38 mouse cellular contexts compared by ENCODE assay signal in the genomic region with DNA sequence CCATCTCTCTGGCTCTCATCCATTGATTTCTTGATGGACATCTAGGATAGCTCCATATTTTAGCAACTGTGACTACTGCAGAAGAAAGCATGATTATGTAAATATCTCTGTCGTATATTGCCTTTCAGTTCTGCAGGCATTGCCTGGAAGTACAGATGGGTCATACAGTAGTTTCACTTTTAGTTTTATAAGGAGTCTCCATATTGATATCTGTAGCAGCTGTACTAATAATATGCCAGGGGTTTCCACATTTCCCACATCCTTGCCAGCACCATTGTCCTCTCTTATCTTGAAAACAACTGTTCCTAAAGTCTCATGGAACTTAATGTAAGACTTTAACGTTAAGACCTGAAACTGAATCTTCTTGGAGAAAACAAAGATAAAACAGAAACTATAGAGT. TPM values are rescaled to one million over a fixed set of nuclear protein-coding genes. Genes with fewer than 3 reads are reported as not detected.
DNase-seq lines count a peak whose midpoint lies in the region; ATAC-seq and TF ChIP-seq lines count a peak whose summit lies in the region.
"Had no signal": no experiment of that assay in that cellular context is flagged by ENCODE, and none has a peak within 500 bp of the region (broad histone marks: within the 10 kb centered on the region; RNA-seq: fewer than 3 reads in every experiment).

No protein-coding gene starts in this region.

- no peak overlapping the region for H3K4me2 ChIP-seq in liver, embryonic 11.5 days
- H3K4me2 ChIP-seq in intestine, embryonic 16.5 days (ENCODE audit: low read depth, low read length), result no peak overlapping the region
- no peak overlapping the region for H3K4me2 ChIP-seq in forebrain, embryonic 12.5 days
- H3K4me2 ChIP-seq: embryonic facial prominence, embryonic 15.5 days; forebrain, embryonic 13.5 days; heart, embryonic 13.5 days; hindbrain, embryonic 15.5 days; lung, embryonic 14.5 days; midbrain, embryonic 11.5 days; neural tube, embryonic 12.5 days had no signal

- intact Hi-C loops in heart, postnatal 14 days (cut with DNase I), result no loop called here

- H3K4me3 ChIP-seq in liver, adult 2 months (ENCODE audit: insufficient read depth, low read depth, low read length), result no peak overlapping the region
- no peak overlapping the region for H3K4me3 ChIP-seq in liver, embryonic 11.5 days (ENCODE audit: low read depth, low read length)
- H3K4me3 ChIP-seq in intestine, embryonic 16.5 days (ENCODE audit: low read length), result no peak overlapping the region
- no peak overlapping the region for H3K4me3 ChIP-seq in forebrain, embryonic 12.5 days (replicated peaks)
- H3K4me3 ChIP-seq: embryonic facial prominence, embryonic 10.5 days; embryonic facial prominence, embryonic 15.5 days; forebrain, embryonic 13.5 days; heart, embryonic 13.5 days; hindbrain, embryonic 15.5 days; neural tube, embryonic 12.5 days had no signal

- no peak for ATAC-seq in liver, embryonic 11.5 days (replicated peaks; ENCODE audit: low FRiP score)
- peak; percentile 54 for ATAC-seq in CD4-positive, CD25-positive, alpha-beta regulatory T cell, adult 4 months
- peak; percentile 61 to 77 for ATAC-seq in hematopoietic stem cell, adult 5-6 weeks (replicated peaks in 1 of 2; ENCODE audit: insufficient read depth in 1 of 2, low FRiP score in 2 of 2, low TSS enrichment in 1 of 2, low read depth in 1 of 2, poor library complexity in 2 of 2, severe bottlenecking in 2 of 2)
- ATAC-seq in intestine, embryonic 16.5 days, result no peak
- ATAC-seq in forebrain, embryonic 12.5 days (ENCODE audit: low FRiP score), result no peak
- ATAC-seq: forebrain, embryonic 13.5 days; midbrain, embryonic 16.5 days had no signal

- no peaks in the 10 kb centered on the region for H3K4me1 ChIP-seq in liver, adult 2 months (ENCODE audit: control insufficient read depth, insufficient read depth, low read length)
- H3K4me1 ChIP-seq in liver, embryonic 11.5 days (replicated peaks; ENCODE audit: control insufficient read depth, insufficient read depth, low read length), result no peaks in the 10 kb centered on the region
- 0 out of 2 replicates have a peak, but pooled peaks cover 4% of the 10 kb centered on the region for H3K4me1 ChIP-seq in intestine, embryonic 16.5 days (ENCODE audit: control insufficient read depth, insufficient read depth, low read length)
- peaks cover 7% of the 10 kb centered on the region; the same call in 1 of the 2 replicates for H3K4me1 ChIP-seq in forebrain, embryonic 12.5 days

- no peak overlapping the region for H3K27ac ChIP-seq in liver, adult 2 months (replicated peaks; ENCODE audit: insufficient read depth, low read depth, low read length)
- no peak overlapping the region for H3K27ac ChIP-seq in liver, embryonic 11.5 days (ENCODE audit: low read depth, low read length)
- no peak overlapping the region for H3K27ac ChIP-seq in intestine, embryonic 16.5 days (ENCODE audit: low read length)
- H3K27ac ChIP-seq in forebrain, embryonic 12.5 days, result no peak overlapping the region
- H3K27ac ChIP-seq: embryonic facial prominence, embryonic 10.5 days; embryonic facial prominence, embryonic 15.5 days; forebrain, embryonic 13.5 days; heart, embryonic 13.5 days; hindbrain, embryonic 15.5 days; liver, embryonic 14.5 days; neural tube, embryonic 12.5 days had no signal

- H3K9me3 ChIP-seq in liver, embryonic 11.5 days (ENCODE audit: control insufficient read depth, low read length), result no peaks in the 10 kb centered on the region
- H3K9me3 ChIP-seq in intestine, embryonic 16.5 days (ENCODE audit: control insufficient read depth, low read length), result no peaks in the 10 kb centered on the region
- no peaks in the 10 kb centered on the region for H3K9me3 ChIP-seq in forebrain, embryonic 12.5 days
- H3K9me3 ChIP-seq: embryonic facial prominence, embryonic 10.5 days; embryonic facial prominence, embryonic 15.5 days; forebrain, embryonic 13.5 days; heart, embryonic 13.5 days; hindbrain, embryonic 15.5 days; neural tube, embryonic 12.5 days had no signal

- peak; percentile 76 for DNase-seq in heart, adult 11 months
- no peak for DNase-seq in heart, postnatal 14 days
- peak; percentile 8 for DNase-seq in liver, adult 2 months (ENCODE audit: extremely low read depth, low read depth, low spot score)
- DNase-seq in liver, embryonic 11.5 days (ENCODE audit: low spot score), result no peak
- DNase-seq: adrenal gland, adult 2 months; adrenal gland, postnatal 36 days; cerebellum, adult 18-20 months; cerebellum, postnatal 10 days; gastrocnemius, postnatal 36 days; heart, postnatal 36 days; kidney, adult 9 months; kidney, postnatal 10 days; layer of hippocampus, postnatal 36 days; left cerebral cortex, postnatal 4 days; lung, embryonic 14.5 days; lung, postnatal 4 days; right cerebral cortex, adult 18-20 months; spleen, adult 18-20 months; thymus, adult 18-20 months; thymus, postnatal 36 days had no signal

- H3K36me3 ChIP-seq in liver, adult 2 months (ENCODE audit: control insufficient read depth, insufficient read depth, low read length), result no peaks in the 10 kb centered on the region
- H3K36me3 ChIP-seq in liver, embryonic 11.5 days (ENCODE audit: control insufficient read depth, insufficient read depth, low read length), result no peaks in the 10 kb centered on the region
- H3K36me3 ChIP-seq in intestine, embryonic 16.5 days (ENCODE audit: control insufficient read depth, insufficient read depth, low read length), result no peaks in the 10 kb centered on the region
- H3K36me3 ChIP-seq in forebrain, embryonic 12.5 days (replicated peaks), result no peaks in the 10 kb centered on the region
- H3K36me3 ChIP-seq: embryonic facial prominence, embryonic 10.5 days; embryonic facial prominence, embryonic 15.5 days; heart, embryonic 13.5 days; hindbrain, embryonic 15.5 days; neural tube, embryonic 12.5 days had no signal

- TF ChIP-seq POLR2A in liver, adult 2 months (IDR thresholded peaks at IDR 0.05; ENCODE audit: extremely low read depth, insufficient read depth, low read length), result no peak

- H3K9ac ChIP-seq in liver, adult 2 months (ENCODE audit: low read depth, low read length), result no peak overlapping the region
- no peak overlapping the region for H3K9ac ChIP-seq in liver, embryonic 11.5 days (ENCODE audit: low read depth, low read length)
- H3K9ac ChIP-seq in intestine, embryonic 16.5 days (ENCODE audit: low read depth, low read length), result no peak overlapping the region
- H3K9ac ChIP-seq in forebrain, embryonic 12.5 days, result no peak overlapping the region
- H3K9ac ChIP-seq: embryonic facial prominence, embryonic 15.5 days; forebrain, embryonic 13.5 days; heart, embryonic 13.5 days; hindbrain, embryonic 15.5 days; liver, embryonic 14.5 days; lung, embryonic 14.5 days; neural tube, embryonic 12.5 days had no signal

- no peaks in the 10 kb centered on the region for H3K79me2 ChIP-seq in liver, adult 2 months (ENCODE audit: control insufficient read depth, insufficient read depth, low read length)

- 48% methylated on average over 2 of the region's 2 CpGs for WGBS in liver, adult 2 months
- WGBS in liver, embryonic 11.5 days, result 61% methylated on average over 2 of the region's 2 CpGs
- WGBS in intestine, embryonic 16.5 days, result 52% methylated on average over 2 of the region's 2 CpGs
- 71% methylated on average over 2 of the region's 2 CpGs for WGBS in forebrain, embryonic 12.5 days

- H3K27me3 ChIP-seq in liver, adult 2 months (ENCODE audit: control insufficient read depth, insufficient read depth, low read length), result no peaks in the 10 kb centered on the region
- peaks cover 6% of the 10 kb centered on the region for H3K27me3 ChIP-seq in liver, embryonic 11.5 days (replicated peaks; ENCODE audit: control insufficient read depth, insufficient read depth, low read length)
- H3K27me3 ChIP-seq in intestine, embryonic 16.5 days (replicated peaks; ENCODE audit: control insufficient read depth, insufficient read depth, low read length), result no peaks in the 10 kb centered on the region
- peaks cover 14% of the 10 kb centered on the region for H3K27me3 ChIP-seq in forebrain, embryonic 12.5 days
- H3K27me3 ChIP-seq: embryonic facial prominence, embryonic 15.5 days; heart, embryonic 13.5 days had no signal

- no peak for TF ChIP-seq CTCF in liver, adult 2 months (IDR thresholded peaks at IDR 0.05; ENCODE audit: low read depth, low read length)

RNA-seq across cellular contexts. Expression of a gene that starts 4.6 kb away (rescaled TPM):
- total RNA-seq in heart, postnatal 14 days (2021), result 10 to 100 TPM; 15.1 to 16.0 TPM
- total RNA-seq in liver, adult 2 months (2014; rRNA removed), result 10.4 and 11.9 TPM in 2 replicates
- 9.4 and 11.4 TPM in 2 replicates for polyA plus RNA-seq in liver, adult 2 months (2012; rRNA removed)
- 3.1 and 3.8 TPM in 2 replicates for polyA plus RNA-seq in liver, embryonic 11.5 days (2014; fragmentation: Nextera tagmentation; extraction: Ambion mirVana)
- 1 to 10 TPM; 4.7 to 6.5 TPM for polyA plus RNA-seq in CD4-positive, CD25-positive, alpha-beta regulatory T cell, adult 4 months (2017; shearing (Covaris generic))
- total RNA-seq in hematopoietic stem cell, adult 5-6 weeks (2017), result 16.7 and 30.3 TPM in 2 replicates
- 20.0 and 20.7 TPM in 2 replicates for polyA plus RNA-seq in intestine, embryonic 16.5 days (2015; fragmentation: Nextera tagmentation; extraction: Ambion mirVana)
- 2.9 and 3.5 TPM in 2 replicates for polyA plus RNA-seq in forebrain, embryonic 12.5 days (2016; fragmentation: Nextera tagmentation; extraction: Ambion mirVana)

RNA-seq across cellular contexts. Expression of a gene that starts 29.4 kb away (rescaled TPM):
- not detected for total RNA-seq in heart, postnatal 14 days (2021)
- not detected in 2 replicates for total RNA-seq in liver, adult 2 months (2014; rRNA removed)
- polyA plus RNA-seq in liver, adult 2 months (2012; rRNA removed), result not detected in 2 replicates
- polyA plus RNA-seq in liver, embryonic 11.5 days (2014; fragmentation: Nextera tagmentation; extraction: Ambion mirVana), result not detected in 2 replicates
- not detected for polyA plus RNA-seq in CD4-positive, CD25-positive, alpha-beta regulatory T cell, adult 4 months (2017; shearing (Covaris generic))
- not detected in 2 replicates for total RNA-seq in hematopoietic stem cell, adult 5-6 weeks (2017)
- polyA plus RNA-seq in intestine, embryonic 16.5 days (2015; fragmentation: Nextera tagmentation; extraction: Ambion mirVana), result not detected in 2 replicates
- not detected in 2 replicates for polyA plus RNA-seq in forebrain, embryonic 12.5 days (2016; fragmentation: Nextera tagmentation; extraction: Ambion mirVana)
- total RNA-seq: adrenal gland, adult 2 months; adrenal gland, postnatal 36 days; gastrocnemius, postnatal 36 days; heart, postnatal 36 days; layer of hippocampus, postnatal 36 days; left cerebral cortex, postnatal 4 days had no signal
- polyA plus RNA-seq: adrenal gland, adult 2 months; brain, embryonic 14.5 days; embryonic facial prominence, embryonic 10.5 days; embryonic facial prominence, embryonic 15.5 days; forebrain, embryonic 13.5 days; heart, embryonic 13.5 days; hindbrain, embryonic 15.5 days; intestine, embryonic 14.5 days; large intestine, adult 2 months; limb, embryonic 14.5 days; liver, embryonic 14.5 days; lung, embryonic 14.5 days; midbrain, embryonic 11.5 days; midbrain, embryonic 16.5 days; neural tube, embryonic 12.5 days; stomach, embryonic 16.5 days had no signal

RNA-seq across cellular contexts. Expression of a gene that starts 47.9 kb away (rescaled TPM):
- not detected for total RNA-seq in heart, postnatal 14 days (2021)
- not detected in 2 replicates for total RNA-seq in liver, adult 2 months (2014; rRNA removed)
- not detected in 2 replicates for polyA plus RNA-seq in liver, adult 2 months (2012; rRNA removed)
- polyA plus RNA-seq in liver, embryonic 11.5 days (2014; fragmentation: Nextera tagmentation; extraction: Ambion mirVana), result not detected in 2 replicates
- polyA plus RNA-seq in CD4-positive, CD25-positive, alpha-beta regulatory T cell, adult 4 months (2017; shearing (Covaris generic)), result not detected
- not detected in 2 replicates for total RNA-seq in hematopoietic stem cell, adult 5-6 weeks (2017)
- not detected in 2 replicates for polyA plus RNA-seq in intestine, embryonic 16.5 days (2015; fragmentation: Nextera tagmentation; extraction: Ambion mirVana)
- not detected in 2 replicates for polyA plus RNA-seq in forebrain, embryonic 12.5 days (2016; fragmentation: Nextera tagmentation; extraction: Ambion mirVana)
- total RNA-seq: adrenal gland, adult 2 months; adrenal gland, postnatal 36 days; gastrocnemius, postnatal 36 days; heart, postnatal 36 days; layer of hippocampus, postnatal 36 days; left cerebral cortex, postnatal 4 days had no signal
- polyA plus RNA-seq: adrenal gland, adult 2 months; brain, embryonic 14.5 days; embryonic facial prominence, embryonic 10.5 days; forebrain, embryonic 13.5 days; heart, embryonic 13.5 days; hindbrain, embryonic 15.5 days; intestine, embryonic 14.5 days; large intestine, adult 2 months; limb, embryonic 14.5 days; liver, embryonic 14.5 days; lung, embryonic 14.5 days; midbrain, embryonic 11.5 days; midbrain, embryonic 16.5 days; neural tube, embryonic 12.5 days; stomach, embryonic 16.5 days had no signal

RNA-seq across cellular contexts. Expression of a gene that starts 48.6 kb away (rescaled TPM):
- total RNA-seq in heart, postnatal 14 days (2021), result not detected
- total RNA-seq in liver, adult 2 months (2014; rRNA removed), result not detected in 2 replicates
- polyA plus RNA-seq in liver, adult 2 months (2012; rRNA removed), result 0.04 TPM in 1 of 2 replicates, not detected in the other
- polyA plus RNA-seq in liver, embryonic 11.5 days (2014; fragmentation: Nextera tagmentation; extraction: Ambion mirVana), result not detected in 2 replicates
- polyA plus RNA-seq in CD4-positive, CD25-positive, alpha-beta regulatory T cell, adult 4 months (2017; shearing (Covaris generic)), result not detected
- total RNA-seq in hematopoietic stem cell, adult 5-6 weeks (2017), result not detected in 2 replicates
- polyA plus RNA-seq in intestine, embryonic 16.5 days (2015; fragmentation: Nextera tagmentation; extraction: Ambion mirVana), result not detected in 2 replicates
- polyA plus RNA-seq in forebrain, embryonic 12.5 days (2016; fragmentation: Nextera tagmentation; extraction: Ambion mirVana), result not detected in 2 replicates
- total RNA-seq: adrenal gland, adult 2 months; adrenal gland, postnatal 36 days; gastrocnemius, postnatal 36 days; heart, postnatal 36 days; layer of hippocampus, postnatal 36 days; left cerebral cortex, postnatal 4 days had no signal
- polyA plus RNA-seq: adrenal gland, adult 2 months; brain, embryonic 14.5 days; embryonic facial prominence, embryonic 10.5 days; embryonic facial prominence, embryonic 15.5 days; forebrain, embryonic 13.5 days; heart, embryonic 13.5 days; hindbrain, embryonic 15.5 days; intestine, embryonic 14.5 days; large intestine, adult 2 months; midbrain, embryonic 11.5 days; midbrain, embryonic 16.5 days; neural tube, embryonic 12.5 days; stomach, embryonic 16.5 days had no signal

Comparison
In these comparisons a context has a peak if more than half of its experiments do, and no peak if none do; other contexts are left out.
1. DNase-seq: peak in heart, adult 11 months (single experiment) and liver, adult 2 months (single experiment); none in heart, postnatal 14 days (0 of 2) and liver, embryonic 11.5 days (single experiment).
2. ATAC-seq: peak in CD4-positive, CD25-positive, alpha-beta regulatory T cell, adult 4 months (single experiment) and hematopoietic stem cell, adult 5-6 weeks (2 of 2); none in liver, embryonic 11.5 days (single experiment), intestine, embryonic 16.5 days (single experiment) and forebrain, embryonic 12.5 days (single experiment).